Mouse (Mus musculus): ENCODE measurements around the gene Vgll4.
A peak's percentile ranks its signal among the peaks of the same experiment; 100 is the strongest.

Gene Vgll4

DNA sequence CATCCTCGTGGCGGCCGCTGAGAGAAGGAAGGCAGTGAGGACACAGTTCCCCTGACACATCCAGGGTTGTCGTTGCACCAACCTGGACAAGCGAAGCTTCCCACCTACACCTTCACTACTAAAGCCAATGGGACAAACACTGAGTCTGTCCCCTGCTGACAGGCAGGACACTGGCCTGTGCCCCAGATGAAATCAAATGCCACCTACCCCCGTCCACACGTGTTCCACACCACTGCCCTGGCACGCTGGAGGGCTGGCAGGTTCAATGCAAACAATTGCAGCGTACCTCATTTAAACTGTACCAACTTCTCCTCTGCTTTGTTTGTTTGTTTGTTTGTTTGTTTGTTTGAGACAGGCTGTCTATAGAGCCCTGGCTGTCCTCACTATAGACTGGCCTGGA is 50.8 kb downstream of the Vgll4 start:
- no peak for DNase-seq (ENCODE audit: low spot score in 2 of 2)

DNA sequence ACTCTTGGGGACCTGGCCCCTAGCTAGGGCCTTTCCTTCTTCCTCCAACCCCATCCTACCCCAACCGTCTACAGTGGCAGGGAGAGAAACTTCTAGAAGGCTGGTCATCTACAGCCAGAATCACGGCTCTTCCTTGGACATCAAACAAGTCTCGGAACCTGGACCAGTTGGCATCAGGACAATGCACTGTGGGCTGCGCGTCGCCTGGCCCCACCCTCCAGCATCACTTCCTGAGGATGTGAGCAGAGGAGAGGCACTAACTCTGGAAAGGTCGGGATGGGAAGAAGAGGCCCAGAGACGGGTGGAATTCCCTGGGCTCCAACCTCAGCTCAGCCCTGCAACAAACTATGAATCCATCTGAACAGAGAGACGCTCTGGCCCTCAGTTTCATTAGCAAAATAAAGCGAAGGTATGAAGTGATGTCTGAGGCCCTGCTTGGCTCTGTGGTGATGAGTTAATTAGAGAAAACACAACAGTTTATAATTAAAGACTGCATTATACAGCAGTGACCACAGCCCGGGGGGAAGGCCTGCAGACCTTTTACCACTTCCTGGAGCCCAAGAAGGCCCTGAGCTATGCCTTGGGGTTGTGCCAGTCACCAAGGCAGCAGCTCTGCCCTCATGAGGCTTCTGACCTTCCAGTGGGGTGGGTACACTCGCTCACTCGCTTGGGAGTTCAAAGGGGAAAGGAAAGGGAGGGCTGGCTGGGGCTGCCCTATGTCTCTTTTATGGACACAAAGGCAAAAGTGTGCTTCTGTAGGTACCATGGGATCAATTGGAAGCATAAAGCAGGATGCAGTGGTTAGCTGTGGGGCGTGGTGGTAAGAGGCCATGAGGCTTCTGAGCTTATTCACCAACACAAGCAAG is 51.8 kb downstream of the Vgll4 start:
- DNase-seq (ENCODE audit: low spot score in 2 of 2): no peak

DNA sequence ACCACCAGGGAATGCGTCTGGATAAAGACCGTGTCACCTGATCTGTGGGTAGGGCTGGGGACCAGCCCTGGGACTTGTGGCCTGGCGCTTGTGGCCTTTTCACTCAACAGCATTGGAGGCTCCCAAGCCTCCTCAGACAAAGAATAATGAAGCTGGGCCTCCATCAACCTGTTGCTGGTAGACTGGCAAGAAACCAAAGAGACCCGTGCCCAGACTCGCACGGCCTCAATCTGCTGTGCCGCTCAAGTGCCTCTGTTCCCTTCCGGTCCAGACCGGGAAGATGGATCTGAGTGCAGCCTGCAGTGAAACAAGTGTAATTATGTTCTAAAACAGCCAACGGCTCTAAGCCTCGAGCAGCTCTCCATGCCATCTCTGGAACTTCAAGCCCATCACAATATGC is 52.7 kb downstream of the Vgll4 start:
- DNase-seq (ENCODE audit: low spot score in 2 of 2): no peak

- DNase-seq (ENCODE audit: low spot score in 2 of 2): no peak
Measured at GRCm38 (mm10) chr6:114916715-114916992, 53.1 kb downstream of the Vgll4 start.

DNA sequence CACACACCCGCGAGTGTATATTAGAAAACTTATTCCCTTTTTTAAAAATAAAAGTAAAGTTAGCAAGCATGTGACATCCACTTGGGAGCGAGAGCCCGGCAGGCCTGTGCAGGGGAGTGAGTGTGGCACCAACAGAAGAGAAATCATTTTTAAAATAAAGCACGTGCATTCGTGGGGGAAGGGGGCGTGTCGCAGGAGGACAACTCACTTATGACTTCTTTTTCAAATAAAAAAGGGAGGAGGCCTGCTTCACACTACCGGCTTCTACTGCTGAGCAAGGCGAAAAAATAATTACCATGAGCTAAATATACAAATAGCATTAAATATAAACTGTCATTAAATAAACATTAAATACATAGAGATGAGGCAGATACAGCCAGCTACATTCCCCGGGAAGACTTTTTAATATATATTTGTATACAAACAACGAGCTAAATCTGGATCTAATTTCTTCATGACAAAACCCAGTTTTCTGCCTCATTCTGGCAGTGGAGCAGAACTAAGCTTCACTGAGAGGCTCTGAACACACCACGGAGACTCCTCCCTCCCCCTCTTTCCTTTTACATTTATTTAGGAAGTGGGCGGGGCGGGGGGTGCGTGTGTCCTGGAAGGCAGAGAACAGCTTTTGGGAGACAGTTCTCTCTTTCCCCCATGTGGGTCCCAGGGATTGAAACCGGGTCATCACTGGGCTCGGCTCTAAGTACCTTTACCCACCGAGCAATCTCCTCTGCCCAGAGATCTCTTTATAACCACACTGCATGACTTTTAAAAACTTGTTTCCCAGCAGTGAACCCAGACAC is 53.7 kb downstream of the Vgll4 start:
- no peak for DNase-seq (ENCODE audit: low spot score in 2 of 2)

- no peak for DNase-seq (ENCODE audit: low spot score in 2 of 2)
Measured at GRCm38 (mm10) chr6:114914041-114914716, 55.6 kb downstream of the Vgll4 start.

GRCm38 (mm10) chr6:114913142-114913541 is 56.7 kb downstream of the Vgll4 start:
- no peak for DNase-seq (ENCODE audit: low spot score in 2 of 2)

DNA sequence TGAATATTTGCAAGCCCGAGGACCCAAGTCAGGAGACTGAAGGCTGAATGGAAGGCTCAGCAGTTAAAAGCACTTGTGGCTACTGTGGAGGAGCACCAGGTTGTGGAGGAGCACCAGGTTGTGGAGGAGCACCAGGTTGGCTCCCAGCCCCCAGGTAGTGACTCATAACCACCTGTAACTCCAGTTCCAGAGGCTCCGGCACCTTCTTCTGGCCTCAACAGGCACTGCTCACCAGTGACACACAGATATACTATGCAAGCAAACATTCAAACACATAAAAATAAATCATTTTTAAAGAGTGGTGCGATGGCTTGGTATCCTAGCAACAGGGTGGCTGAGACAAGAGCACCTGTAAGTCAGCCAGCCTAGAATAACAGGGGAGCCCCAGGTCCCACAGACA is 58.3 kb downstream of the Vgll4 start:
- DNase-seq (ENCODE audit: low spot score in 2 of 2): no peak

DNA sequence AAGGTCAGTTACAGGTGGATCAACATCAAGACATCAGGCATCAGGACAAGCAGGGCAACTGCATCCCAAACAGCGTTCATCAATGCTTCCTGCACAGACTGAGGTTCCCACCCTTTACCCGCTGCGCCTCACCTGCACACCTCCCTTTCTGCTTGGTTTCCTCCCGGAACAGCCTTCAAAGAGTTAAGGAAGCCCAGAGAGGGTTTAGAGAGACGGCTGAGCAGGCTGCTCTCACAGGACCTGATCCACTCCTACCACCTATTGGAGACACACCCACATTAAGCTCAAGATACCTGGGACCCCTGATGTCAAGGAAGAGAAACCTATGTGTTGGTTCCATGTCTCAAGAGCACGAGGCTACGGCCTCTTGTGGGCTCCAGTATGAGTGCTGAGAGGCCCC is 60.0 kb downstream of the Vgll4 start:
- DNase-seq (ENCODE audit: low spot score in 2 of 2): no peak

- no peak for DNase-seq (ENCODE audit: low spot score in 2 of 2)
Measured at GRCm38 (mm10) chr6:114907459-114907858, 62.3 kb downstream of the Vgll4 start.

GRCm38 (mm10) chr6:114906209-114906608 is 63.6 kb downstream of the Vgll4 start:
- DNase-seq (ENCODE audit: low spot score in 2 of 2): no peak

DNA sequence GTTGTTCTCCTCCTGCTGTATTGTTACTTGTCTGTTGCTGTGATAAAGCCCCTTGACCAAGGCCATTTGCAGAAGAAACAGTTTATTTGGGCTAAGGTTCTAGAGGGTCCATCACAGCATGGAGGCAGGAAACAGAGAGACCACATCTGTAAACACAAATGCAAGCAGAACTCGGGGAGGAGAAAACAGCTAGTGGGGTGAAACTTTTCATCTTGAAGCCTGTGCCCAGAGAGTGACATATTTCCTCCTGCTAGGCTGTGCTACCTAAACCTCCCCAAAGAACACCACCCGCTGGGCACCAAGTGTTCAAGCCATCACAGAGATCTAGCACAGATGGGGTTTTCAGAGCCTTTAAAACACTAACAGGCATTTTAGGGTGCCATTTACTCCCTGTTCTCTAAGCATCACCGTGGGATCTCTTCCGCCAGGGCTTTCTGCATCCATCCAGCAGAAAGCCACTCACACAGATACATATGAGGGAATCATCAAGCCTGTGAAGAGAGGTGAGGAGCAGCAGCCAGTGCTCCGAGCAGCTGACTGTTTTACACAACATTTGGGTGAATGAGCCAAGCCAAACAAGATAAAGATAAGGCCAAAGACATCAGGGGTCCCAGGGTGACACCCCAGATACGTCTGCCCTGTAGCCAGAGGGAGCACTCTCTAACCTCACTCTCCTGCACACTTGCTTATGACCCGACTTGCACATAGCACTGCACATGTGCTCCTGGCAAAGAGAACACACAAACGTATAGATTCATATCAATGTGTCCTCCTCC is 64.4 kb downstream of the Vgll4 start:
- no peak for DNase-seq (ENCODE audit: low spot score in 2 of 2)

DNA sequence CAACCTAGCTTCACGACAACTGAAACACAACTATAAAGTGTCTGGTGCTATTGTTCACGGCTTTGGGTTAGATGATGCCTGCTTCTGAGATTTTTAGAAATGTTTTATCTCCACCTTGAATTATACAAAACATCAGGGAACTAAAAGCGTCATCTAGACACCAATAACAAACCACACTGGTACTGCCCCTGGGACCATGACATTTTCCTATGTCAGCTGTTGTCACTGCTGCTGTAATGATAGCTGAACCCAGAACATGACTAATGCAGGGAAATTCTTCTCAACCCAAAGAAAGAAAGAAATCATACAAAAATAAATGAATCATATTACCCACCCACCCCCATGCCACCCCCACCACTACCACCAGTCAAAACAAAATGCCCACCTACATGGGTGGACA is 65.0 kb downstream of the Vgll4 start:
- DNase-seq (ENCODE audit: low spot score in 2 of 2): no peak

GRCm38 (mm10) chr6:114904233-114904632 is 65.6 kb downstream of the Vgll4 start:
- DNase-seq (ENCODE audit: low spot score in 2 of 2): no peak

DNA sequence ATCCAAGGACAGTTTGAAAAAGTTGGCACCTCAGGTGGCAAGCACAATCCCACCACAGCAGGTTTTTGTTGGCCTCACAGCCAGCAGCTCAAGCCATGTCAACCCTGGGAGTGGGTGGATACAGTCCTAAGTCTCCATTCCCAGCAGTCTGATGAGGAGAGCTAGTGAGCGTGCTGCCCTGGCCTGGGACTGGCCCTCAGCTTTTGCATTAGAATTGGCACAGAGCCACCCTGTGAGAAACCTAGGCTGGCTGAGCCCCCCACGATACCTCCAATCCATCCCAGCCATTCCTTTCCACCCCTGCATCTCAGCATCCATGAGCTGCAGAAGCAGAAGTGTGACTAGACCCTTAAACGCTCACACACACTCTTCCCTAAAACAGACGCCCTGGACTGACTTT is 67.9 kb downstream of the Vgll4 start:
- DNase-seq (ENCODE audit: low spot score in 2 of 2): no peak

GRCm38 (mm10) chr6:114901321-114901824 is 68.4 kb downstream of the Vgll4 start:
- DNase-seq (ENCODE audit: low spot score in 2 of 2): peak in 1 of 2 experiments; percentile 36

- no peak for DNase-seq (ENCODE audit: low spot score in 2 of 2)
Measured at GRCm38 (mm10) chr6:114900194-114900593, 69.6 kb downstream of the Vgll4 start.

GRCm38 (mm10) chr6:114899652-114900051 is 70.1 kb downstream of the Vgll4 start:
- no peak for DNase-seq (ENCODE audit: low spot score in 2 of 2)

DNA sequence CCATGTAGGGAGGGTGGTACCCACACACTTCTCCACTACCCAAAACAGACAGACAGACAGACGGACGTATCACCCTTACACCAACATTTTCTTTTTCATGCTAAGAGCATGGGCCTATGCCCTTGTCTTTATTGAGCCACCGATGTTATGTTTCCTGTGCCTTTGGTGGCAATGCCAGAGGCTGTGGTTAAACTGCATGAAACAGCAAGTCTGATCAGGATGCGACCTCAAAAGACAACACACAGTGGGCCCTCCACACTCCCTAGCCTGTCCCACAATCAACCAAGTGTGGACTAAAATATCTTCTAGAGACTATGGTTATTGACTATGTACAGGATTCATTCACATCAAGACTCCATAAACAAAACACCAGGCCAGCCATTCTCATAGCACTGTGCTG is 70.8 kb downstream of the Vgll4 start:
- DNase-seq (ENCODE audit: low spot score in 2 of 2): no peak

GRCm38 (mm10) chr6:114896281-114896680 is 73.5 kb downstream of the Vgll4 start:
- DNase-seq (ENCODE audit: low spot score in 2 of 2): no peak

- no peak for DNase-seq (ENCODE audit: low spot score in 2 of 2)
Measured at GRCm38 (mm10) chr6:114895191-114895590, 74.6 kb downstream of the Vgll4 start.
